Mouse (Mus musculus) heart, embryonic 11.5 days (tissue): ENCODE measurements around the gene Pou3f3. TPM values are rescaled to one million over a fixed set of nuclear protein-coding genes. Genes with fewer than 3 reads are reported as not detected.

ENCODE experiments used
- ATAC-seq: fragments of 200-750 bp; cut with Nextera tagmentation; replicated peaks from 2 replicates; pipeline ENCODE4 v1.8.0; 2017; ENCODE audit warnings: moderate library complexity; ENCODE audit not compliant: insufficient number of reproducible peaks, low FRiP score, low TSS enrichment
- H3K27ac ChIP-seq: fragments of 300-500 bp; sonication (generic); 2 replicates; pipeline ENCODE4 v1.5.1; 2014; ENCODE audit warnings: mild to moderate bottlenecking, low read depth, low read length
- H3K27me3 ChIP-seq: fragments of 300-500 bp; sonication (generic); 2 replicates; pipeline ENCODE4 v1.6.1; 2014; ENCODE audit warnings: mild to moderate bottlenecking, low read length, mixed read lengths; ENCODE audit not compliant: control insufficient read depth, insufficient read depth
- H3K36me3 ChIP-seq: fragments of 300-500 bp; sonication (generic); 2 replicates; pipeline ENCODE4 v1.6.1; 2014; ENCODE audit warnings: mild to moderate bottlenecking, low read length, moderate library complexity, mixed read lengths; ENCODE audit not compliant: control insufficient read depth, insufficient read depth
- H3K4me1 ChIP-seq: fragments of 300-500 bp; sonication (generic); 2 replicates; pipeline ENCODE4 v1.6.1; 2014; ENCODE audit warnings: low read length; ENCODE audit not compliant: control insufficient read depth, insufficient read depth
- H3K4me2 ChIP-seq: fragments of 300-500 bp; sonication (generic); 2 replicates; pipeline ENCODE4 v1.6.1; 2014; ENCODE audit warnings: mild to moderate bottlenecking, moderate library complexity
- H3K4me3 ChIP-seq: fragments of 300-500 bp; sonication (generic); 2 replicates; pipeline ENCODE4 v1.5.1; 2014; ENCODE audit warnings: low read depth, low read length
- H3K9ac ChIP-seq: fragments of 300-500 bp; sonication (generic); 2 replicates; pipeline ENCODE4 v1.6.1; 2014; ENCODE audit warnings: mild to moderate bottlenecking, low read depth, low read length, moderate library complexity
- H3K9me3 ChIP-seq: fragments of 300-500 bp; sonication (generic); replicated peaks from 2 replicates; pipeline ENCODE4 v1.6.1; 2016; ENCODE audit warnings: low read length; ENCODE audit not compliant: control insufficient read depth
- WGBS: fragments of 180-500 bp; shearing (Covaris S2); extraction: QIAGEN DNeasy Blood & Tissue Kit; methylation state at CpG from one replicate; pipeline ENCODE4 v1.1.7; 2014; ENCODE audit not compliant: insufficient replicate concordance; 5-methylcytosine and 5-hydroxymethylcytosine counted together
- polyA plus RNA-seq: library from polyadenylated mRNA; unstranded; fragments of >200 nt; fragmentation: Nextera tagmentation; extraction: Ambion mirVana; gene quantifications from 2 replicates; pipeline ENCODE4 v1.2.1, GENCODE M21; 2014

Gene Pou3f3
- polyA plus RNA-seq, 1 experiment from 2014 or later, result 0.19 TPM

DNA sequence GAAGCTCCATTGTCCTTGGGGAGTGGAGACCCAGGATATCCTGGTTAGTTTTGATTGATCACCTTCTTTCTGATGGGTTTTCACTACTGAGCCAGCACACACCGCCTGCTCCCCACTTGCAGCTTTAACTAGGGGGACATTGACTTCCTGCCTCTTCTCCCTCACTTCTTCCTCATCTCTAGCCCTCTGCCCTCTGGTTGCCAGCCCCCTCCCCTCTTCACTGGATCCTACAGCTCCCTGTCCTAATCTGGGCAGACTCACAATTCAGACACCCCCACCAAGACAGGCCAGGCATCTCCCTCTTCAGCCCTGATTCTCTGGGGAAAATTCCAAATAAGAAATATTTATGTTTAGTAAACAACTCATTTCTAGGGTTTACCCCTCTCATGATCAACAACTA is 3.3 kb upstream of the Pou3f3 start:
- Histone ChIP-seq H3K4me2 (no peak overlapping the region), H3K4me3 (no peak overlapping the region), H3K27me3 (peaks cover 92% of the 10 kb centered on the region), H3K36me3 (no peaks in the 10 kb centered on the region), H3K27ac (no peak overlapping the region), H3K9me3 (no peaks in the 10 kb centered on the region), H3K9ac (no peak overlapping the region), H3K4me1 (peaks cover 4% of the 10 kb centered on the region)
- ATAC-seq, result no peak
- WGBS, result 0% methylated on average over 1 of the region's 1 CpGs

DNA sequence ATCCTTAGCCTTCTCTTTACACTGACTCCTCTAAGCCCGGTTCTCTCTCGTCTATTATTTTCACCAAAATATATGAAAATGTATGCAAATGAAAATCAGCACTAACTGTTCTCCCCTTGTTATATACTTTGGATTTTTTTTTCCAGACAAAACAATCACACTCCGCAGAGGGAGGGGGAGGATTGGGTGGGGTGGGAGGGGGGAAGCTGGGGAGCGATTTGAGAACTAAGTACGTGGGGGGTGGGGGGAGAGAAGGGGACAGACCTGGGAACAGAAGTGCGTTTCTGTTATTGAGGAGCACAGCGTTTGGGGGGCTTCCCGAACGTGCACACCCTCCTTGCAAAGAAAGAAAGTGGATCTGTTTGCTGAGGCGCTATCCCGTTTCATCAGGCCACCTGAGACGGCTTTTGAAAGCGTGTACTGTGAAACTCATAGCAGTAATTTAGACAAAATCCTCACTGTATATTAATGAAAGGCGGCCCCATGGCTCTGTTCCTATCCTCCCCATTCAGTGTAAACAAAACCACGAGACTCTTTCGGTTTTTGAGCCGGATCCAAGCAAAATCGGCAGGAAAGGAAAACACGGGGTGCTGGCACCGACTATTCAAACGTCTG is 2.4 kb upstream of the Pou3f3 start:
- WGBS, result under 1% methylated on average over 21 of the region's 21 CpGs
- H3K4me2 ChIP-seq, result peak overlapping the region; percentile 91

DNA sequence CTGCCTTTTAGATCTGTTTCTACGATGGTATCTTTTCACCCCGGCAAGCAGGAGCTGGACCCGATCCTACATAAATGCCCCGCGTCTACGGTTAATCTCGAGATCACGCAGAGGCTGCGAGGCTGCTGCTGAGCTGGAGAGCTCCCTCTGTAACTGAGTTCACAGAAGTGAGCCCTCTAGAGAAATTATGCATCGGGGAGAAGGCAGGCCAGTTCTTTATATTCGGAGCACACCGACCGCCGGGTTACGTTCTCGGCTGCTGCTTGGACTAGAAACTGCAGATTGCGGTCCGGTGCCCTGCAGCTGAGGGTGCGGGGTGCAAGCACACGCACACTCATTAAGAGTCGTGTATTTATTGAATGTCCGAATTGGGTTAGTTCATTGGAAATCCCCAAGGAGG is 1.7 kb upstream of the Pou3f3 start:
- Histone ChIP-seq H3K36me3 (no peaks in the 10 kb centered on the region), H3K27me3 (peaks cover 92% of the 10 kb centered on the region), H3K4me1 (peaks cover 14% of the 10 kb centered on the region), H3K27ac (no peak overlapping the region), H3K4me2 (peak overlapping the region; percentile 91), H3K9ac (no peak overlapping the region), H3K9me3 (no peaks in the 10 kb centered on the region), H3K4me3 (peak overlapping the region; percentile 54)
- no peak for ATAC-seq
- WGBS, result under 1% methylated on average over 22 of the region's 22 CpGs

More for the DNA sequence above, 2.4 kb upstream of the Pou3f3 start:
- ATAC-seq, result no peak
- H3K9ac ChIP-seq, result no peak overlapping the region
- H3K4me3 ChIP-seq, result peak overlapping the region; percentile 54; the same call in 1 of the 2 replicates
- H3K9me3 ChIP-seq, result no peaks in the 10 kb centered on the region
- H3K4me1 ChIP-seq, result peaks cover 11% of the 10 kb centered on the region
- H3K27me3 ChIP-seq, result peaks cover 92% of the 10 kb centered on the region
- H3K27ac ChIP-seq, result no peak overlapping the region
- H3K36me3 ChIP-seq, result no peaks in the 10 kb centered on the region

DNA sequence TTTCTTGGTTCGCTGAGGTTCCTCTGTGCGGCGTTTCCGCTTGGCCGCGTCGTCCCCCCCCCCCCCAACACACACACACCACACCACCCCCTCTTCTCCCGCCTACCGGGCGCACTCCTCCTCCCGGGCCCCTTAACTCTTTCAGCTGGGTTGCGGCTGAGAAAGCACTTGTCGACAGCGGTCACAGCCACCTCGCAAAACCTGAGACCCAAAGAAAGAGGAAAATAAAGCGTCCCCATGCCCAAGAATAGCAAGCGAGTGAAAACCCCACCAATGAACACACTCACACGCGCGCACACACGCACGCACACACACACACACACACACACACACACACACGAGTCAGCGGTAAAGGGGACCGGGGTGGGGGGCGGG is 1.3 kb upstream of the Pou3f3 start:
- WGBS, result under 1% methylated on average over 24 of the region's 26 CpGs
- ATAC-seq, result no peak
- 0 out of 2 replicates have a peak overlapping the region, but pooled peaks have one; percentile 16 for H3K9ac ChIP-seq

DNA sequence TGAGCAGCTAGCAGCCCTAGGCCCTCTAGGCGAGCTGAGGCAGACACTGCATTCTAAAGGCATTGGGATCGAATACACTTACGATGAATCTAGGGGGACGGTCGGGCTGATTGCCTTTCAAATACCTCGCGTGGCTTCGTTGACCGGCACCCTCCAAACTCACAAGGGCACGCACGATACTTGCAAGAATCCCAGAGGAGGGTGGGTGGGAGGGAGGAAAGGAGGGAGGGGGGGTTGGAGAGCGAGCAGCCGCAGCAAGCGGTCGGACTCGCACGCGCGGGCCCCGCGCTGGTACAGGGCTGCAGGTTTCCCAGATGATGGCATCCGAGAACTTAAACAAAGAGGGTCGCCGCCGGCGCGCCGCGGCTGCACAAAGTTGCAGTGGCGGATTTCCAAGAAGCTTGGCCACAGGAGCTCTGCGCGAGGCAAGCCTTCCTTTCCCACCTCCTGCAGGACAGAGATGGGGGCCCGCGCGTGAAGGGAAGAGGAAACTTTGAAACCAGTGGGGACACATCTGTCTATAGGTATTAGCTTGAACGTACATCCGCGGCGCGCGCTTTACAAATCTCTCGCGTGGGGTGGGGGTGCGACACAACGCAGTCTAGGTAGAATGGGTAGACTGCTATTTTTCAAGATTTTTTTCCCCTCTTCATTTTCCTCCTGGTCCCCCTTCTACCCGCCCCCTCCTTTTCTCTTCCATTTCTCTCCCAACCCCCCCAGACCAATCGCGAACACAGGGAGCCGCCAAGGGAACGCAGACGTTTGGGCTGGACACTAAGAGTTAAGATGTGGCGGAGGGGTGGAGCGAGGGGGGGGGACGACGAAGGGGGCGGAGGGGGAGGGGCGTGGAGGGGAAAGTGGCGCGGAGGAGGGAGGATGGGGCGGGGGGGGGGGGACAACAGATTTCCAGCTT is 647 bp upstream of the Pou3f3 start:
- ATAC-seq, result peak; percentile 40; the same call in 1 of the 2 replicates
- WGBS, result under 1% methylated on average over 52 of the region's 60 CpGs

More for the DNA sequence above, 1.3 kb upstream of the Pou3f3 start:
- no peak overlapping the region for H3K27ac ChIP-seq
- peaks cover 14% of the 10 kb centered on the region for H3K4me1 ChIP-seq
- H3K4me2 ChIP-seq, result peak overlapping the region; percentile 91
- no peaks in the 10 kb centered on the region for H3K36me3 ChIP-seq
- H3K9me3 ChIP-seq, result no peaks in the 10 kb centered on the region
- H3K27me3 ChIP-seq, result peaks cover 92% of the 10 kb centered on the region
- H3K4me3 ChIP-seq, result peak overlapping the region; percentile 54

DNA sequence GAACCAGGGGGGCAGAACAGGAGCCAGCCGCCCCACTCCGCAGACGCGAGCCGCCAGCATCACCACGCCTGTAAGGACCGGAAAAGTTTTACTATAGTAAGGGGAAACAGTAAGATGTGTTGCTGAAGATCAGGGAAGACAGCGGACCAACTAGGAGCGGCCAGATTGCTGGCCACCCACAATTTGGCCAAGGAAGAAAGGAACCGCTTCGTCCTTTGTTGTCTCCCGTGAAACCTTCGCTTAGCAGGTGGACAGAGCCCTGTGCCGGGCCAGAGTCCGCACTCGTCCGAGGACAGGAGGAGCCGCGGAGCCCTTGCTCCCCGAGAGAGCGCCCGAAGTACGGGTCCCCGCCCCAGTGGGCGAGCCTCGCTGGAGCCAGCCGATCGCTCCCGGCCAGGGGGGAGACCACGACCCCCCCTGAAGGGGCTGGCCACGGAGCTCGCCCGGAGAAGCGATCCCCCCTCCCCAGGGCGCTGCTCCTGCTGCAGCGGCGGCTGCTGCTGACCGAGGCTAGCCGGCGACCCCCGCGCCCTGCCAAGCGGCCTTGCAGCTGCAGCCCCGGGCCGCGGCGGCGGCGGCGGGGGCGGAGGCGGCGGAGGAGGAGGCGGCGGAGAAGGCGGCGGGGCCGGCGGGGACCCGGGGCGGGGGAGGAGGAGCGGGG is 933 bp downstream of the Pou3f3 start:
- ATAC-seq, result no peak
- Histone ChIP-seq H3K36me3 (no peaks in the 10 kb centered on the region), H3K9me3 (no peaks in the 10 kb centered on the region), H3K27ac (no peak overlapping the region), H3K27me3 (peaks cover 89% of the 10 kb centered on the region), H3K4me1 (peaks cover 14% of the 10 kb centered on the region), H3K9ac (peak overlapping the region; percentile 10; the same call in 1 of the 2 replicates), H3K4me3 (peak overlapping the region; percentile 54), H3K4me2 (peak overlapping the region; percentile 91)
- under 1% methylated on average over 29 of the region's 62 CpGs for WGBS

More for the DNA sequence above, 647 bp upstream of the Pou3f3 start:
- peaks cover 14% of the 10 kb centered on the region for H3K4me1 ChIP-seq
- H3K9ac ChIP-seq, result 0 out of 2 replicates have a peak overlapping the region, but pooled peaks have one; percentile 16
- H3K27me3 ChIP-seq, result peaks cover 90% of the 10 kb centered on the region
- H3K9me3 ChIP-seq, result no peaks in the 10 kb centered on the region
- no peak overlapping the region for H3K27ac ChIP-seq
- peak overlapping the region; percentile 91 for H3K4me2 ChIP-seq
- no peaks in the 10 kb centered on the region for H3K36me3 ChIP-seq
- peak overlapping the region; percentile 54 for H3K4me3 ChIP-seq

DNA sequence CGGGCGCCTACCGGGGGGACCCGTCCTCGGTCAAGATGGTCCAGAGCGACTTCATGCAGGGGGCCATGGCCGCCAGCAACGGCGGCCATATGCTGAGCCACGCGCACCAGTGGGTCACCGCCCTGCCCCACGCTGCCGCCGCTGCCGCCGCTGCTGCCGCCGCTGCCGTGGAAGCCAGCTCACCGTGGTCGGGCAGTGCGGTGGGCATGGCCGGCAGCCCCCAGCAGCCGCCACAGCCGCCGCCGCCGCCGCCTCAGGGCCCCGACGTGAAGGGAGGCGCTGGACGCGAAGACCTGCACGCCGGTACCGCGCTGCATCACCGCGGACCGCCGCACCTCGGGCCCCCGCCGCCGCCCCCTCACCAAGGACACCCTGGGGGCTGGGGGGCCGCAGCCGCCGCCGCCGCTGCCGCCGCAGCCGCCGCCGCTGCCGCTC is 1.8 kb downstream of the Pou3f3 start:
- Histone ChIP-seq H3K4me1 (peaks cover 14% of the 10 kb centered on the region), H3K9me3 (no peaks in the 10 kb centered on the region), H3K27me3 (peaks cover 88% of the 10 kb centered on the region), H3K9ac (no peak overlapping the region), H3K4me3 (peak overlapping the region; percentile 54), H3K27ac (no peak overlapping the region), H3K4me2 (peak overlapping the region; percentile 91), H3K36me3 (no peaks in the 10 kb centered on the region)
- no peak for ATAC-seq
- 1% methylated on average over 35 of the region's 58 CpGs for WGBS
